Mouse (Mus musculus) bone marrow macrophage, adult 2 months (primary cell): Measurements from ENCODE around the gene Kl. TPM values are rescaled to one million over a fixed set of nuclear protein-coding genes. Genes with fewer than 3 reads are reported as not detected.

Source experiments
- H3K27ac ChIP-seq: 2 replicates; pipeline ENCODE4 v1.5.1; 2012; ENCODE audit warnings: low read depth, low read length; ENCODE audit not compliant: insufficient read depth
- H3K4me1 ChIP-seq: 2 replicates; pipeline ENCODE4 v1.6.1; 2012; ENCODE audit warnings: low read length; ENCODE audit not compliant: control insufficient read depth, insufficient read depth
- H3K4me3 ChIP-seq: 2 replicates; pipeline ENCODE4 v1.5.1; 2012; ENCODE audit warnings: mild to moderate bottlenecking, low read length, moderate library complexity; ENCODE audit not compliant: insufficient read depth
- CTCF ChIP-seq: IDR thresholded peaks from 2 replicates; pipeline ENCODE4 v1.5.1; 2012; ENCODE audit warnings: low read depth, mild to moderate bottlenecking, low read length, moderate library complexity
- POLR2A ChIP-seq: IDR thresholded peaks from 2 replicates; pipeline ENCODE4 v1.6.1; 2012; ENCODE audit warnings: mild to moderate bottlenecking, low read depth, low read length, borderline replicate concordance
- polyA plus RNA-seq: library from polyadenylated mRNA; stranded (reverse); fragments of >200 nt; gene quantifications from 2 replicates; pipeline ENCODE4 v1.2.4, GENCODE M21; 2012; ENCODE audit not compliant: missing spikeins, insufficient read depth, insufficient read length

Gene Kl
- polyA plus RNA-seq, 1 experiment = not detected

DNA sequence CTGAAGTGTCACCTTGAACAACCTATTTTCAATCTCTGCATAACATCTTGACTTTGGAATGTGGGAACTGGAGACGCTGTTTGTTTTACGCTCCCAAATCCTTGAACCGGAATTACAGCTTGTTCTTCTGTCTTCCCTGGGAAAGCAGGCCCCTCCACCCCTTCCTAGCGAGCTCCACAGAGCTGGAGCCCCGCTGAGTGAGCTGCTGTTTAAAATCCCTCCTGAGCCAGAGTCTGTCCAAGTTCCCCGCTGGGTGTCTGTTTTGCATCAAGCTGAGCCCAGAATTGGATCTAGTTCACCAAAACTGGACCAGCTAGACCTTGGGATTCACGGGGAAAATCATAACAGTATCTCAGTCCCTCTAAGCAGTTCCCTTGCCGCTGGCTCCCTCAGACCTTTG is 71.1 kb downstream of the Kl start:
- H3K27ac ChIP-seq = no peak overlapping the region
- no peak overlapping the region for H3K4me3 ChIP-seq
- no peaks in the 10 kb centered on the region for H3K4me1 ChIP-seq
- no peak for TF ChIP-seq POLR2A
- no peak for TF ChIP-seq CTCF

DNA sequence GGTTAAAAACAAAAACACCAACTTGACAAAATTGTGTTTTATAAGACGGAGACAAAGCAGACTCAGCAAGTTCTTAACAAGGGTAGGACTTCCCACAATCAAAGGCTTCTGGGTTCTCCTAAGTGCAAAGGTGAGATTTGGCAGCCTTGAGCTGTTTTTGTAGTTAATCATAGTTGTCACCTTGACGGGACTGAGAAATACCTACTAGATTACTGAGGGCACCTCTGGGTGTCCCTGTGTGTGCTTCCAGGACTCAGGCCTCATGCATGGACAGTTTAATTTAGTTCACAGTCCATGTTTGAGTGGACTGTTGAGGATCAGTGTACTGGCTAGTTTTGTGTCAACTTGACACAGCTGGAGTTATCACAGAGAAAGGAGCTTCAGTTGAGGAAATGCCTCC is 72.1 kb downstream of the Kl start:
- no peak overlapping the region for H3K4me3 ChIP-seq
- no peak for TF ChIP-seq CTCF
- no peak for TF ChIP-seq POLR2A
- no peaks in the 10 kb centered on the region for H3K4me1 ChIP-seq
- no peak overlapping the region for H3K27ac ChIP-seq

DNA sequence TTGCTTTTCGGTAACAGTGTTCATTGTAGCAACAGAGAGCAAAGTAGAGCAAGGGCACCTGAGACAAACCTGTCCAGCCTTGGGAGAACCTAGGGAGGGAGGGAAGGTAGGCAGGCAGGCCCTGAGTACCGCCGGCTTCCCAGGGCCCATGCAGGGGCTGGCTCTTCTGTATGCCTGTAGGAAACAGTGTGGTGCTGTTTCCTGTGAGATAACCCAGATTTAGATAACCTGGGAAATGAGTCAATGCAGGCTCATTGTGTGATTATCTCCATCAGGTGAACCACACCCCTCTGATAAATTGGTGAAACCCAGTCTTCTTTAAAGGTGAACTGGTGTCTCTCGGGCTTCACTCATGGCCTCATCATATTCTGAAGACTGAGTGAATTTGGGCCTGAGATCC is 73.7 kb downstream of the Kl start:
- Histone ChIP-seq H3K27ac (no peak overlapping the region), H3K4me1 (no peaks in the 10 kb centered on the region), H3K4me3 (no peak overlapping the region)
- TF ChIP-seq POLR2A = no peak
- no peak for TF ChIP-seq CTCF

GRCm38 (mm10) chr5:151027171-151027570 is 74.8 kb downstream of the Kl start:
- no peak for TF ChIP-seq CTCF
- TF ChIP-seq POLR2A = no peak
- Histone ChIP-seq H3K4me1 (no peaks in the 10 kb centered on the region), H3K27ac (no peak overlapping the region), H3K4me3 (no peak overlapping the region)

DNA sequence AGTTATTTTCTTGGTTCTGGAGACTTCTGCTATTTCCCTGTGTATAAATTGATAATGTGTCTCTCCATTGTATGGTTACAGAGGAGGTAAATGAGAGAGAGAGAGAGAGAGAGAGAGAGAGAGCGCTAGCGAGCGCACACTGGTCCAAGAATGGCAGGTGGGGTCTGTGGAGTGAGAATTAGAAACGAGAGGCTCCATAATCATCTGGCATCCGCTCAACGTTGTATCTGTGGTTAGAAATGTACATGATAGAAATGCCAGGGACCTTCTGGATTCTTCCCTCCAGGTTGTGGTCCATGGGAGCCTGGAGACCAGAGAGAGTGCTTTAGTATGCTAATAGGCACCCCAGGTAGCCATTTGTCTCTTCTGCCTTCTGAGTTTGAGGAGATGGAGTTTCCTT is 76.5 kb downstream of the Kl start:
- Histone ChIP-seq H3K4me1 (no peaks in the 10 kb centered on the region), H3K4me3 (no peak overlapping the region), H3K27ac (no peak overlapping the region)
- TF ChIP-seq CTCF (no peak), POLR2A (no peak)

DNA sequence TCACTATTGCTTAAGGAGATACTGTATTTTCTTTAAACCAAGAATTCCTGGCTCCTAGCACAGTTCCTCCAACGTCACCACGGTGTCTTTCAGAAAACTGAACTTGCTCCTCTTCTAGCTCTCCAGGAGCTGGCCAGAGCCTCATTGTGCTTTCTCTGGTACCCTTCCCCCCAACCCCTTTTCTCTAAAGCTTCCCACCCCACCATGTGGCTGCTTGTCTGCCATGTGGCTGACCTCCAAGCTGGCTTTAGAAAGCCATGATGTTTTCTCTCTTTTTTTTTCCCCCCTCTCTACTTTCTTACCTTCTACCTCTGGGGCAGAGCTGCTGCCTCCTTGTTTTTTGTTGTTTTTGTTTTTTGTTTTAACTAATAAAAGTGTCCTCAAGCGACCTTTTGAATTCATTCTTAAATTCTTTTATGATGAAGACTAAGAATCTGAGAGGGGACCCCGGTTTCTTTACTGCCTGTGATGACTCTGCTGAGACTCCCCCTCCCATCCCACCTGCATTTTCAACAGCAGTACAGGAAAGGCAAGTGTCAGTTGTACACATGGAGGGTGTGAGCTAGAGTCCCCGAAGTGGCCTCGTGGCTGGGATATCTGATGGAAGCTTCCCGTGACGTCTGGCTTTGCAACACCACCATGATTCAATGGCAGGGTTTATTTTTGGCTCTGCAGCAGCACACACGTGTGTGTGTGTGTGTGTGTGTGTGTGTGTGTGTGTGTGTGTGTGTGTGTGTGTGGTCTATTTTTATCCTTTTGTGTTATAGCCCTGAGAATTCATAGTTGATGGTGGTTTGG is 82.5 kb downstream of the Kl start:
- Histone ChIP-seq H3K4me3 (no peak overlapping the region), H3K4me1 (no peaks in the 10 kb centered on the region), H3K27ac (no peak overlapping the region)
- TF ChIP-seq CTCF = no peak
- TF ChIP-seq POLR2A = no peak

- TF ChIP-seq POLR2A = no peak
- no peak for TF ChIP-seq CTCF
- no peak overlapping the region for H3K4me3 ChIP-seq
- no peak overlapping the region for H3K27ac ChIP-seq
- H3K4me1 ChIP-seq = no peaks in the 10 kb centered on the region
Measured at GRCm38 (mm10) chr5:151037871-151038270, 85.5 kb downstream of the Kl start.

GRCm38 (mm10) chr5:151042911-151043310 is 90.5 kb downstream of the Kl start:
- Histone ChIP-seq H3K27ac (no peak overlapping the region), H3K4me3 (no peak overlapping the region), H3K4me1 (no peaks in the 10 kb centered on the region)
- TF ChIP-seq POLR2A (no peak), CTCF (no peak)
